Mouse (Mus musculus): ENCODE data around the gene Cast.

Gene Cast

GRCm38 (mm10) chr13:74695497-74696193, 113.0 kb downstream of the Cast start:
- DNase-seq (ENCODE audit: low spot score in 2 of 2) = no peak

Data from right cerebral cortex, postnatal 36 days (tissue).